Mouse (Mus musculus): ENCODE data around the gene Pdk2. TPM values are rescaled to one million over a fixed set of nuclear protein-coding genes. Genes with fewer than 3 reads are reported as not detected.
A peak's percentile ranks its signal among the peaks of the same experiment; 100 is the strongest.

Pdk2 gene
- polyA plus RNA-seq, 1 experiment from 2014 or later, result 13.3 TPM

DNA sequence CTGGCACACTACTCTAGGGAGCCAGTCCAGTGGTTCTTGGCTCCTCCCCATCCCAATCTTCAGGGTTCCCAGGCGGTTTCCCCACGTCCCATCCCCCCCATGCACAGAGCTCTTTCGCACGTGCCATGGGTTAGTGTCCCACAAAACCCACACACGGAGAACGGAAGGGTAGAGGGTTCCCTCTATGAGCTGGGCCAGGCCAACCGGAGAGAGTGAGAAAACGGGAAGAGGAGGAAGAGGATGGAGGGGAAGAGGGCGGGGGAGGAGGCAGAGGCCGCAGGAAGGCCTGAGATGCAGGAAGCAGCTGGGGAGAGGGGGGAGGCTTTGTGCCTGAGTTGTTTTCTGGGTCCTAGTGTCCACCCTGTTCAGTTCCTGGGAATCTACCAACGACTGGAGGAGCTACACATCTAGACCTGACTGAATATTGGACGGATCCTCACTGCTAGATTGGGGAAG lies 51.6 kb downstream of the Pdk2 start:
- Histone ChIP-seq H3K4me2 (peak overlapping the region; percentile 98), H3K9ac (ENCODE audit: low read length) (peak overlapping the region; percentile 82), H3K36me3 (ENCODE audit: control insufficient read depth, insufficient read depth, low read length) (no peaks in the 10 kb centered on the region), H3K27me3 (ENCODE audit: control insufficient read depth, insufficient read depth, low read length) (no peaks in the 10 kb centered on the region; the same call in 1 of the 2 replicates), H3K9me3 (ENCODE audit: control insufficient read depth, low read length) (no peaks in the 10 kb centered on the region), H3K4me3 (ENCODE audit: low read depth, low read length) (peak overlapping the region; percentile 53), H3K4me1 (ENCODE audit: control insufficient read depth, insufficient read depth, low read length) (peaks cover 50% of the 10 kb centered on the region), H3K27ac (ENCODE audit: low read depth, low read length) (peak overlapping the region; percentile 79)
- WGBS, result under 1% methylated on average over 12 of the region's 12 CpGs
- ATAC-seq (ENCODE audit: low FRiP score) (peak; percentile 62), DNase-seq (ENCODE audit: low spot score, missing footprints) (peak; percentile 99)

GRCm38 (mm10) chr11:94988780-94989561 lies 52.2 kb downstream of the Pdk2 start:
- H3K9ac ChIP-seq (ENCODE audit: low read length), result peak overlapping the region; percentile 82
- peaks cover 43% of the 10 kb centered on the region for H3K4me1 ChIP-seq (ENCODE audit: control insufficient read depth, insufficient read depth, low read length)
- H3K27ac ChIP-seq (ENCODE audit: low read depth, low read length), result peak overlapping the region; percentile 79
- no peak for ATAC-seq (ENCODE audit: low FRiP score)
- H3K4me3 ChIP-seq (ENCODE audit: low read depth, low read length), result peak overlapping the region; percentile 53
- peak; percentile 92 for DNase-seq (ENCODE audit: low spot score, missing footprints)
- no peaks in the 10 kb centered on the region; the same call in 1 of the 2 replicates for H3K27me3 ChIP-seq (ENCODE audit: control insufficient read depth, insufficient read depth, low read length)
- no peaks in the 10 kb centered on the region for H3K9me3 ChIP-seq (ENCODE audit: control insufficient read depth, low read length)
- H3K4me2 ChIP-seq, result peak overlapping the region; percentile 98
- H3K36me3 ChIP-seq (ENCODE audit: control insufficient read depth, insufficient read depth, low read length), result no peaks in the 10 kb centered on the region
- 18% methylated on average over 10 of the region's 10 CpGs for WGBS

GRCm38 (mm10) chr11:94987851-94988250 lies 53.3 kb downstream of the Pdk2 start:
- no peaks in the 10 kb centered on the region; the same call in 1 of the 2 replicates for H3K27me3 ChIP-seq (ENCODE audit: control insufficient read depth, insufficient read depth, low read length)
- no peak for ATAC-seq (ENCODE audit: low FRiP score)
- H3K4me3 ChIP-seq (ENCODE audit: low read depth, low read length), result no peak overlapping the region
- no peak overlapping the region for H3K9ac ChIP-seq (ENCODE audit: low read length)
- no peak for DNase-seq (ENCODE audit: low spot score, missing footprints)
- no peak overlapping the region for H3K4me2 ChIP-seq
- no peaks in the 10 kb centered on the region for H3K36me3 ChIP-seq (ENCODE audit: control insufficient read depth, insufficient read depth, low read length)
- no peaks in the 10 kb centered on the region for H3K9me3 ChIP-seq (ENCODE audit: control insufficient read depth, low read length)
- WGBS, result 84% methylated on average over 8 of the region's 8 CpGs
- peaks cover 32% of the 10 kb centered on the region for H3K4me1 ChIP-seq (ENCODE audit: control insufficient read depth, insufficient read depth, low read length)
- no peak overlapping the region for H3K27ac ChIP-seq (ENCODE audit: low read depth, low read length)

GRCm38 (mm10) chr11:94987341-94987740 lies 53.8 kb downstream of the Pdk2 start:
- DNase-seq (ENCODE audit: low spot score, missing footprints) (no peak), ATAC-seq (ENCODE audit: low FRiP score) (no peak)
- H3K27me3 ChIP-seq (ENCODE audit: control insufficient read depth, insufficient read depth, low read length), result no peaks in the 10 kb centered on the region; the same call in 1 of the 2 replicates
- no peak overlapping the region for H3K4me2 ChIP-seq
- no peak overlapping the region for H3K4me3 ChIP-seq (ENCODE audit: low read depth, low read length)
- no peak overlapping the region for H3K9ac ChIP-seq (ENCODE audit: low read length)
- WGBS, result 45% methylated on average over 6 of the region's 6 CpGs
- H3K4me1 ChIP-seq (ENCODE audit: control insufficient read depth, insufficient read depth, low read length), result peaks cover 28% of the 10 kb centered on the region
- H3K9me3 ChIP-seq (ENCODE audit: control insufficient read depth, low read length), result no peaks in the 10 kb centered on the region
- H3K36me3 ChIP-seq (ENCODE audit: control insufficient read depth, insufficient read depth, low read length), result no peaks in the 10 kb centered on the region
- H3K27ac ChIP-seq (ENCODE audit: low read depth, low read length), result no peak overlapping the region

DNA sequence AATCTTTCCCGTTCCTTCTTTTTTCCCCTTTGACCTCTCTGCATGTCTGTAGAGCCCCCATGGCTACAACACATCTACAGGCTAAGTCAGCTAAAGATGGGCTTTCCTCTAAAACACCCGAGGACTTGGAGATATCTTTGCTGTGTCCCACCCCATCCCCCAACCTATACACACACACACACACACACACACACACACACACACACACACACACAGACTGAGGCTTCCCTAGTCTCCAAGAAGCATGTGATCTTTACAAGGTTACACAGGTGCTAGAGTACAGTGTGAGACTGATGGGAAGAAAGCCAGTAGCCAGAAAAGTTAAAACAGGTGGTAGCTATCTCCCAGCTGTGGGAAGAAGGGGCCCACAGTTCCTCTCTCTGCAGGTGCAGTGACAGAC lies 54.7 kb downstream of the Pdk2 start:
- no peak overlapping the region for H3K4me3 ChIP-seq (ENCODE audit: low read depth, low read length)
- DNase-seq (ENCODE audit: low spot score, missing footprints) (no peak), ATAC-seq (ENCODE audit: low FRiP score) (no peak)
- no peaks in the 10 kb centered on the region; the same call in 1 of the 2 replicates for H3K27me3 ChIP-seq (ENCODE audit: control insufficient read depth, insufficient read depth, low read length)
- no peak overlapping the region for H3K27ac ChIP-seq (ENCODE audit: low read depth, low read length)
- peaks cover 25% of the 10 kb centered on the region for H3K4me1 ChIP-seq (ENCODE audit: control insufficient read depth, insufficient read depth, low read length)
- no peak overlapping the region for H3K9ac ChIP-seq (ENCODE audit: low read length)
- no peak overlapping the region for H3K4me2 ChIP-seq
- no peaks in the 10 kb centered on the region for H3K9me3 ChIP-seq (ENCODE audit: control insufficient read depth, low read length)
- no peaks in the 10 kb centered on the region for H3K36me3 ChIP-seq (ENCODE audit: control insufficient read depth, insufficient read depth, low read length)
- 67% methylated on average over 2 of the region's 2 CpGs for WGBS

DNA sequence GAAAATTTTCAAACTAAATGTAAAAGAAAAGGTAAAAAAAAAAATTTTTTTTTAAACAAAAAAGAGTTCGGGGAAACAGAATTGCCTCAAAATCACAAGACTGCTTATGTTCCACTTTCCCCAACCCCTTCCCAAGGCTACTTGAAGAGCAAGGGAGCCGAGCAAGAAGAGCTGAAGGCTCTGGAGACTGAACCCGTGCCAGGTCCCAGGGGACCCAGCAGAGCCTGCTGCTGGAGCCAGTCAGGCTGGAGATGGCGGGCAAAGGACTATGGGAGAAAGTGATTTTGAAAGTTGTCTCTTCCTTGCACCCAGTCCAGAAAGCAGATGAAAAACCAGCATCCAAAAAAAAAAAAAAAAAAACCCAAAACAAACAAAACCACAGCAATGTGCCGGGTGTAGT lies 55.3 kb downstream of the Pdk2 start:
- Histone ChIP-seq H3K4me3 (ENCODE audit: low read depth, low read length) (no peak overlapping the region), H3K4me1 (ENCODE audit: control insufficient read depth, insufficient read depth, low read length) (peaks cover 25% of the 10 kb centered on the region), H3K9me3 (ENCODE audit: control insufficient read depth, low read length) (no peaks in the 10 kb centered on the region), H3K9ac (ENCODE audit: low read length) (no peak overlapping the region), H3K36me3 (ENCODE audit: control insufficient read depth, insufficient read depth, low read length) (no peaks in the 10 kb centered on the region), H3K4me2 (no peak overlapping the region), H3K27ac (ENCODE audit: low read depth, low read length) (no peak overlapping the region), H3K27me3 (ENCODE audit: control insufficient read depth, insufficient read depth, low read length) (no peaks in the 10 kb centered on the region; the same call in 1 of the 2 replicates)
- 87% methylated on average over 5 of the region's 5 CpGs for WGBS
- ATAC-seq (ENCODE audit: low FRiP score), result no peak
- no peak for DNase-seq (ENCODE audit: low spot score, missing footprints)

DNA sequence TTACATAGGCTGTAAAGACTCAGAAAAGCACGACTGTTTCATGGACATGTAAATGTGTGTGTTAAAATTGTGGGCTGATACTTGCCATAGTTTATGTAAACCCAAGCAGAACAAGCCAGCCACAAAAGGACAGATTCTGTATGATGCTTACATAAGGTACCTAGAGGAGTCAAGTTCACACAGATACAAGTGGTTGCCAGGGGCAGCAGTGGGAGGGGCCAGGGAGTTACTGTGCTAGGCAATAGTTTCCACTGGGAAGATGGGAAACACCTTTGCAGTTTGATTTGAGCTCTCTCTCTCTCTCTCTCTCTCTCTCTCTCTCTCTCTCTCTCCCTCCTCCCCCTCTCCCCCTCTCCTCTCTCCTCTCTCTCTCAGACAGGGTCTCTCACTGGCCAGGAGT lies 56.0 kb downstream of the Pdk2 start:
- H3K4me1 ChIP-seq (ENCODE audit: control insufficient read depth, insufficient read depth, low read length), result peaks cover 21% of the 10 kb centered on the region
- WGBS, result 45% methylated on average over 1 of the region's 1 CpGs
- H3K27me3 ChIP-seq (ENCODE audit: control insufficient read depth, insufficient read depth, low read length), result no peaks in the 10 kb centered on the region; the same call in 1 of the 2 replicates
- ATAC-seq (ENCODE audit: low FRiP score) (no peak), DNase-seq (ENCODE audit: low spot score, missing footprints) (peak; percentile 87)
- H3K36me3 ChIP-seq (ENCODE audit: control insufficient read depth, insufficient read depth, low read length), result no peaks in the 10 kb centered on the region
- H3K9ac ChIP-seq (ENCODE audit: low read length), result no peak overlapping the region
- H3K27ac ChIP-seq (ENCODE audit: low read depth, low read length), result no peak overlapping the region
- no peaks in the 10 kb centered on the region for H3K9me3 ChIP-seq (ENCODE audit: control insufficient read depth, low read length)
- H3K4me3 ChIP-seq (ENCODE audit: low read depth, low read length), result no peak overlapping the region
- no peak overlapping the region for H3K4me2 ChIP-seq

- peak; percentile 41 for ATAC-seq (ENCODE audit: low FRiP score)
Observed at GRCm38 (mm10) chr11:94979462-94980179, 61.5 kb downstream of the Pdk2 start.

DNA sequence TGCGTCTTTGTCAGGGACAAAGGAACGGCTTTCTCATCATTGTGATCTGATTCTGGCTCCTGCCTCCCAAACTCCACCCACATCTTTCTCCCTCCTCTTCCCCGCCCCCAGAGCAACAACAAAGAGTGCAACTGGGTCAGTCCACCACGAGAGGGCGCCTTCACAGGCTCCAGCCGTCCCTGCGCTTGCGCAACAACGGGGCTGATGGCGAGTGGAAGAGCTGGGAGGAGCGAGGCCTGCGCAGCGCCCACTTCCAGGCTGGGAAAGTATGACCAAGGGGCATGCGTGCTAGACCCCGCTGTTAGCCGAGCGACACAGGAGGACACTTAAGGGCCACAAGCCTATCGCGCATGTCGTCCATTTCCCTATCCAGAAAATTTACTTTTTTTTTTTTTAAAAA lies 62.2 kb downstream of the Pdk2 start:
- peak overlapping the region; percentile 61 for H3K9ac ChIP-seq (ENCODE audit: low read length)
- peak overlapping the region; percentile 11; the same call in 1 of the 2 replicates for H3K4me3 ChIP-seq (ENCODE audit: low read depth, low read length)
- no peaks in the 10 kb centered on the region for H3K27me3 ChIP-seq (ENCODE audit: control insufficient read depth, insufficient read depth, low read length)
- no peaks in the 10 kb centered on the region for H3K9me3 ChIP-seq (ENCODE audit: control insufficient read depth, low read length)
- H3K4me1 ChIP-seq (ENCODE audit: control insufficient read depth, insufficient read depth, low read length), result no peaks in the 10 kb centered on the region; the same call in 1 of the 2 replicates
- H3K4me2 ChIP-seq, result peak overlapping the region; percentile 38
- 0% methylated on average over 20 of the region's 20 CpGs for WGBS
- peak; percentile 96 for ATAC-seq (ENCODE audit: low FRiP score)
- H3K36me3 ChIP-seq (ENCODE audit: control insufficient read depth, insufficient read depth, low read length), result no peaks in the 10 kb centered on the region
- H3K27ac ChIP-seq (ENCODE audit: low read depth, low read length), result peak overlapping the region; percentile 69
- DNase-seq (ENCODE audit: low spot score, missing footprints), result peak; percentile 98

More at GRCm38 (mm10) chr11:94979462-94980179, 61.5 kb downstream of the Pdk2 start:
- no peaks in the 10 kb centered on the region; the same call in 1 of the 2 replicates for H3K4me1 ChIP-seq (ENCODE audit: control insufficient read depth, insufficient read depth, low read length)
- H3K27ac ChIP-seq (ENCODE audit: low read depth, low read length), result no peak overlapping the region
- H3K4me3 ChIP-seq (ENCODE audit: low read depth, low read length), result no peak overlapping the region
- peak overlapping the region; percentile 7; the same call in 1 of the 2 replicates for H3K9ac ChIP-seq (ENCODE audit: low read length)
- H3K27me3 ChIP-seq (ENCODE audit: control insufficient read depth, insufficient read depth, low read length), result no peaks in the 10 kb centered on the region
- peak overlapping the region; percentile 38; the same call in 1 of the 2 replicates for H3K4me2 ChIP-seq
- H3K36me3 ChIP-seq (ENCODE audit: control insufficient read depth, insufficient read depth, low read length), result no peaks in the 10 kb centered on the region
- WGBS, result 81% methylated on average over 11 of the region's 11 CpGs
- no peaks in the 10 kb centered on the region for H3K9me3 ChIP-seq (ENCODE audit: control insufficient read depth, low read length)
- DNase-seq (ENCODE audit: low spot score, missing footprints), result no peak
